Mouse (Mus musculus): ENCODE results near the gene Parp14.

Parp14 gene

GRCm38 (mm10) chr16:35869656-35870055 is 1.7 kb downstream of the Parp14 start:
- no peak for DNase-seq

DNA sequence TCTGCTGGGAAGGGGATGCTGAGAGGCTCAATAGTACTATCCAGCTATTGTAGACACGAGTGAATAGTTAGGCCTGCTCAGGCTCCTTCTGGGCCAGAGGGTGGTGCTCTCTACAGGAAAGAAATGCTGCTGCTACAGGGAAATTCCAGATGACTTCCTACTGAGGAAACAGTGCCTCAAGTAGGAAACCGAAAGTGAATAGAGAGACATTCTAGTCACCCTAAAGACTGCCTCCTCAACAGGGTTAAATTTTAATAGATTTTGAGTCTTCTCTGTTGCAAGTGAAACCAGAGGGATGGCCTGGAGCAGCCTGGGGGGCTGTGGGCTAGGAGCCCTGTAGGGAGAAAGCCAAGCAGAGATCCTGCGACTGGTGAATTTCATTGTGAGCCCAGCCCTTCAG is 2.2 kb downstream of the Parp14 start:
- no peak for DNase-seq

DNA sequence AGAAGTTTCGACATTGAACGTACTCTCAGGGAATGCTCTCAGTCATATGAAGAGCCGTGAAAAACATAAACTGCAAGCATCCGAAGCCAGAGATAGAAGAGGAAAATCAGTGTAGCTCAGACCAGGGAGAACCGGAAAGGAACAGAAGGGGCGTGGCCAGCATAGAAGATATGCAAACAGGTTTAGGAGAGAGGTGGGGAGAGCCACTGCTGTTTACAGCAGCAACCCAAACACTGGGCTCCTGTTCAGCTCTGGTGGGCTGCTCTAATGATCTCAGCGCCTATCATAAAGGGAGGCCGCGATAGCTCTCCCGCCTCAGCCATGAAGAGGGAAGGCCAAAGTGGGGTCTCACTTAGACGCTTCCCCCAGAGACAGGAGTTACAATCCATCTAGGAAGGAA is 3.6 kb downstream of the Parp14 start:
- DNase-seq: no peak

DNA sequence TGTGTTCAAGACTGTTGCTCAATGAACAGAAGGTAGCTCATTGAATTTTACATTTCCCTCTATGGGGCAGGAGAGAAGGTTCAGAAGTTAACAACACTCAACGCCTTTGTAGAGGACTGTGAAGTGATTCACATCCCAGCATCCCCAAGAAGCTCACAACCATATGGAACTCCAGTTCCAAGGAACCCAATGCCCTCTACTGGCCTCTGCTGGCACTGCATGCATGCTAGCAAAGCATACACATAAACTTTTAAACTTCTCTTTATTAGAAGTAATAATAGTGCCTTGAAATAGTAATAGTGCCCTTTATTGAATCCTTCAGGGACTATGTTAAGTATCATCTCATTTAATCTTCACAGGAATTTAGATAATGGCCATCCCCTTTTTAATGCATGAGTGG is 9.3 kb downstream of the Parp14 start:
- no peak for DNase-seq

- no peak for DNase-seq
Observed at GRCm38 (mm10) chr16:35860236-35860635, 11.1 kb downstream of the Parp14 start.

DNA sequence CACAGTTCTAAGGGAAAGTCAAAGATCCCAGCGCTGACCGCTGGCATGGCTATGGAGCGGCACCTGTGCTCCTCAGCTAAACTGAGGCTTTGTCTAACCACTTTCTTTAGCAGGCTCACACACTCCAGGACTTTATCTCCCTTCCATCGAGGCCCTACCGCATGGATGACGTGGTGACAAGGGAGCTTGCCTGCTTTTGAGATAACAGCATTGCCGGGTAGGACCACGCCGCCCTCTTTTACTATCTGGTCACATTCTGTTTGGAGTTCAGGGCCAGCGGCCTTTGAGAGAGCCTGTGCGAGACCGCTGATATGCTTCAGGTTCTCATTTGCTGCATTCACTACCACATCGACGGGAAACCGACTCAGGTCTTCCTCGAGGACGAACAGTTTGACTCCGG is 14.6 kb downstream of the Parp14 start:
- DNase-seq: no peak

- no peak for DNase-seq
Observed at GRCm38 (mm10) chr16:35855846-35856245, 15.5 kb downstream of the Parp14 start.

DNA sequence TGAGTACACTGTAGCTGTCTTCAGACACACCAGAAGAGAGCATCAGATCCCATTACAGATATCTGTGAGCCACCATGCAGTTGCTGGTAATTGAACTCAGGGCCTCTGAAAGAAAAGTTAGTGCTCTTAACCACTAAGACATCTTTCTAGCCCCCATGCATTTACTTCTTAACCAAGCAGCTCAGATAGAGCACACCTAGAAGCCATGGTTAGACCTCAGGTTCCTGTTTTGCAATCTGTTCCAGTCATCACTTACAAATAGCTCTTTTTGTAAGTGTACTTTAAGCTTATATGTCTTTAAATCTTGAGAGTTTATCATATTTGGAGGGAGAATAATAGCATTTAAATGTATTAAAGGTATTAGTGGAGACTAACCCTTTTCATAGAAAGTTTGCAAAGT is 24.2 kb downstream of the Parp14 start:
- no peak for DNase-seq

GRCm38 (mm10) chr16:35839680-35840079 is 31.7 kb downstream of the Parp14 start:
- DNase-seq: no peak

GRCm38 (mm10) chr16:35834653-35835052 is 36.7 kb downstream of the Parp14 start:
- DNase-seq: no peak

GRCm38 (mm10) chr16:35832926-35833325 is 38.4 kb downstream of the Parp14 start:
- no peak for DNase-seq

- DNase-seq: no peak
Observed at GRCm38 (mm10) chr16:35829999-35830398, 41.3 kb downstream of the Parp14 start.

DNA sequence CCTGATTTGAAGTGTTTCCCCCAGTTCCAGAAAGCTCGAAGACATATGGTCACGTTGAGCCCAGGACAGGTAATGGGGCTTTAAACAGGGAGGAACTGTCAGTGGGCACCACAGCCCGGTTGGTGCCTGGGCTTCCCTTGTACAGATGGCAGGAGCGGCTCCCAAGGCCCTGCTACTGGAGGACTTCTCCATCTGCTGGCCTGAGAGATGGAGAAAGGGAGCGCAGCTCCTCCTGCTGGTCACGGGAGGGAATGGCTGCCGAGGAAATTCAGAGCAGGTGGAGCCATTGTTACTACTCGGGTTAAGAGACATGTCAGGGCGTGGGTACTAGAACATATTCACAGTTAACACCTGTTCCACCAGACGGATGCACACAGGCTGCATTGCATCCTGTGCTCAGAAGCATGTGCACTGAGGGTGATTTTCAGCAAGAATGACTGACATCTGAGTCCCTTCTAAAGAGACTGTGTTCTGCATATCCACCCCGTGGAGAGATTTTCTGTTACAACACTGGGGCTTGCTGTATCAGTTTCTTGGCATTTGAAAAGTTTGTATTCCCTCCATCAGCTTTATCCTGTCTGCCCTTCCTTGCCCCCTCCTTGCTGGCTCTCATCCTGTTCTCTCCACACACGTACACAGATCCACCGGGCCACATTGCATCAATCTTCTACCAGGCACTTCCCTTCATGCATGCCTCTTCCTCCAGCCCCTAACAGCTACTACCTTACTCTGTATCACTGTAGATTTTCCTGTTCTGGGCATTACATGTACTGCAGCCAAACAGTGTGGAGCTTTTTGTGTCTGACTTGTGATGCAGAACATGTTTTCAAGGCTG is 53.9 kb downstream of the Parp14 start:
- DNase-seq: peak; percentile 77

- no peak for DNase-seq
Observed at GRCm38 (mm10) chr16:35813119-35813518, 58.2 kb downstream of the Parp14 start.

DNA sequence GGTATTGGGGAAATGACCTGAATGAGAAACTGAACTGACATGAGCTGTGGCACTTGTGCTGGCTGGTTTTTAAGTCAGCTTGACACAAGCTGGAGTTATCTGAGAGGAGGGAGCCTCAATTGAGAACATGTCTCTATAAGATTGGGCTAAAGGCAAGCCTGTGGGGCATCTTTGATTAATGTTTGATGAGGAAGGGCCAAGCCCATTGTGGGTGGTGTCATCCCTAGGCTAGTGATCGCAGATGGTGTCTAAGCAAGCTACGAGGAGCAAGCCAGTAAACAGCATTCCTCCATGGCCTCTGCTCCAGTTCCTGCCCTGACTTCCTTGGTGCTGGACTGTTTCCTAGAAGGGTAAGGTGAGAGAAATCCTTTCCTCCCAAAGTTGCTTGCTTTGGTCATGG is 62.5 kb downstream of the Parp14 start:
- DNase-seq: no peak

- no peak for DNase-seq
Observed at GRCm38 (mm10) chr16:35807663-35807992, 63.7 kb downstream of the Parp14 start.

GRCm38 (mm10) chr16:35806973-35807662 is 64.2 kb downstream of the Parp14 start:
- no peak for DNase-seq

GRCm38 (mm10) chr16:35803723-35804122 is 67.6 kb downstream of the Parp14 start:
- DNase-seq: no peak

DNA sequence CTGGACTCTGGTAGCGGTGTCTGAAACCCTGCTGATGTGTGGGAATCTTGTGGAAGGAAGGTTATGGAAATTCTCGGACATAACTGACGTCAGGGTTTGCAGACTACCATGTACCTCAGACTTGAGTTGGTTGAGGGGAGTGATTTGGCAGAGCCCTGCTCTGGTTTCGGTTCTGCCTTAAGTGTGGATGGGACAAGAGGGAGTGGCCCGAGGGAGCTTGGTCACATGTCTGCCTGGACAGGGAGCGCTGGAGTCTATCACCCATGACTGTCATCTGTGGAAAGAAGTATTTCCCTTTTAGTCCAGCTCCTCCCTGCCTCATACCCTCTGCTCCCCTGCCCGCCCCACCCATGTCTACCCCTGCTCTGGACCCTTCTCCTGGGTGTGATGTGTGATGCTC is 69.2 kb downstream of the Parp14 start:
- no peak for DNase-seq

DNA sequence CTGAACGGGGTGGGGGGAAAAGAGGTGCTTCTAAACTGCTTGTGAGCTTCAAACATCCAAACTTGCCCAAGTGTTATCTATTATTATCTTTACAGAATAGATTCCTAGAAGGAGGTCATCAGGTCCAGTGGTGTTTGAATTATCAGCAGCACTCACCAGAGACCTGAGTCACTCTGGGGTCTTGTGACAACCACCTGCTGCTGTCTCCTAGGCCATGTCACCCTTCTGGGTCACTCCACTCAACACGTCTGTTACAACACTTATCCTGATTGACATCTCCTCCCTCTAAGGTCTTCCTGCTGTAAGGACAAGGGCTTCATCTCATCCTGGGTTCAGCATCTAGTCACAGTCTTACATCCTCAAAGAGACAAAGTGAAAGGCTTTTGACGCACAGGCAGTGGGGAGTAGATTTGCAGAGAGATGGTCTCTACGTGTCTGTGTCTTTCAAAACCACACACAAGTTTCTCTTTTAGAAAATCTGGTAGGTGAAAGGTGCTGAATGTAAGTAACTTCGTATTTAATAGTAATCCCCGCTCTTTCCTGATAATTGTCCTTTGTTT is 79.3 kb downstream of the Parp14 start:
- DNase-seq: no peak

DNA sequence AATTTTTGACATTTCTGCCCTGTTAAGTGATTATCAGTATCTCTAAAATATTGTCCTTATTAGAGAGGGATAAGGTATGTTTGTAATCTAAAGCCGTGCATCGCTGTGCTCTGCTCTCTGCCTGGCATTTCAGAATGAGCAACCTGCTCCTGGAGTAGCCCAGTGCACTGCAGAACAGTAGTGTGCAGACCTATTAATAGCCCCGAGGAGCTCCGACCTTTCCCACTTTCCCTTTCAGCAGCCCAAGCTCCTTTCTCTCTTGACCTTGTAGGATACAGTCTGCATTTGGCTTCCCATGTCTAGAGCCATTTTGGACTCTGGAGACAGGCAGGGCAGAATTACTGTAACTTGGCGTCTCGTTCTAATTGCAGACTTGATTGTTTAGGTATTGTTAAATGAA is 83.0 kb downstream of the Parp14 start:
- DNase-seq: no peak

DNA sequence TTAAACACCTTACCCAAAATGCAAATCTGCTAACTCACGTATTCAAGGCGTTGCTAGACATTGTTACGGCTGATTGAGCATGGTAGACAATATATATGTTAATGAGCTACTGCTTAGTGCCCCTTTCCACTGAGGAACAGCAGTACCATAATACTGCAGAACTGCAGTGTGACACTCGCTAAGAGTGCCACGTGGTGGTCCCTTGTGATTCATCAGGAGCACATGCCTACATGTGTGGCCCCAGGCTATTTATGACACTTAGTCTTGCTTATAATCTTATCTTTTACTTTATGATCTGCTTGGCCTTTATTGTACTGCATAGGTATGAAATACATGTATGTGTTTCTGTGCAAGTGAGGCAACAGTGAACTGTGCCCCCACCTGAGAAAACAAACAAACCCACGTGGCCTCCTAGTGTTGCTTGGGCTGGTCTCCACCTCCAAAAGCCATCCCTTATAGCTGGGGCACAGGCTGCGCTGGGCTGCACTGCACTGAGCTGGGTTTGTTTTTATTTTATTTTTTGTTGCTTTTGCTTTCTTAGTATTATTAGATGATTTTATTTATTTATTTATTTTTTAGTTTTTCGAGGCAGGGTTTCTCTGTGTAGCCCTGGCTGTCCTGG is 83.7 kb downstream of the Parp14 start:
- DNase-seq: no peak

GRCm38 (mm10) chr16:35787163-35787562 is 84.2 kb downstream of the Parp14 start:
- no peak for DNase-seq

Measured in right cerebral cortex, postnatal 25 days (tissue).